In genomic region chr10:3394193-3394592, GRCm38 (mm10) we compare ENCODE assay signal across 10 mouse cellular contexts. TPM values are rescaled to one million over a fixed set of nuclear protein-coding genes. Genes with fewer than 3 reads are reported as not detected.
DNase-seq lines count a peak whose midpoint lies in the region; ATAC-seq and TF ChIP-seq lines count a peak whose summit lies in the region.
"Had no signal": no experiment of that assay in that cellular context is flagged by ENCODE, and none has a peak within 500 bp of the region (broad histone marks: within the 10 kb centered on the region; RNA-seq: fewer than 3 reads in every experiment).

No protein-coding gene starts in this region.

- WGBS in kidney, embryonic 16.5 days, result 73% methylated on average over 5 of the region's 5 CpGs
- 14% methylated on average over 5 of the region's 5 CpGs for WGBS in heart, embryonic 13.5 days
- WGBS in intestine, postnatal 0 days, result 63% methylated on average over 5 of the region's 5 CpGs

- H3K27me3 ChIP-seq in kidney, embryonic 16.5 days (ENCODE audit: insufficient read depth, low read length), result no peaks in the 10 kb centered on the region
- H3K27me3 ChIP-seq in heart, embryonic 13.5 days (replicated peaks), result no peaks in the 10 kb centered on the region
- H3K27me3 ChIP-seq in intestine, postnatal 0 days (replicated peaks; ENCODE audit: control insufficient read depth, insufficient read depth, low read length), result no peaks in the 10 kb centered on the region
- H3K27me3 ChIP-seq: megakaryocyte, embryonic 14.5 days had no signal

- no peaks in the 10 kb centered on the region for H3K9me3 ChIP-seq in kidney, embryonic 16.5 days (ENCODE audit: low read length)
- no peaks in the 10 kb centered on the region for H3K9me3 ChIP-seq in heart, embryonic 13.5 days
- no peaks in the 10 kb centered on the region for H3K9me3 ChIP-seq in intestine, postnatal 0 days (ENCODE audit: control insufficient read depth)

- no peaks in the 10 kb centered on the region for H3K36me3 ChIP-seq in kidney, embryonic 16.5 days (ENCODE audit: insufficient read depth, low read length)
- H3K36me3 ChIP-seq in heart, embryonic 13.5 days, result no peaks in the 10 kb centered on the region
- H3K36me3 ChIP-seq in intestine, postnatal 0 days (ENCODE audit: control insufficient read depth, insufficient read depth), result no peaks in the 10 kb centered on the region

- no peak overlapping the region for H3K9ac ChIP-seq in kidney, embryonic 16.5 days (replicated peaks; ENCODE audit: low read length)
- H3K9ac ChIP-seq in heart, embryonic 13.5 days, result peak overlapping the region; percentile 26; the same call in 1 of the 2 replicates
- no peak overlapping the region for H3K9ac ChIP-seq in intestine, postnatal 0 days (ENCODE audit: low read depth, low read length)

- peak; percentile 14 for DNase-seq in kidney, postnatal 14 days
- peak; percentile 76 to 87 for DNase-seq in cerebellum, postnatal 10 days
- DNase-seq in lung, postnatal 14 days, result peak; percentile 62
- DNase-seq in spleen, adult 18-20 months, result no peak
- DNase-seq in retina, postnatal 1 day, result no peak

- H3K4me2 ChIP-seq in kidney, embryonic 16.5 days (replicated peaks; ENCODE audit: low read depth, low read length), result no peak overlapping the region
- peak overlapping the region; percentile 45; the same call in 1 of the 2 replicates for H3K4me2 ChIP-seq in heart, embryonic 13.5 days
- H3K4me2 ChIP-seq in intestine, postnatal 0 days (replicated peaks; ENCODE audit: low read depth), result no peak overlapping the region

- no peak for TF ChIP-seq CTCF in intestine, postnatal 0 days (IDR thresholded peaks at IDR 0.05; ENCODE audit: low read depth)

- H3K27ac ChIP-seq in kidney, embryonic 16.5 days (ENCODE audit: low read length), result no peak overlapping the region
- H3K27ac ChIP-seq in heart, embryonic 13.5 days (replicated peaks), result peak overlapping the region; percentile 86
- no peak overlapping the region for H3K27ac ChIP-seq in intestine, postnatal 0 days (ENCODE audit: low read depth, low read length)
- H3K27ac ChIP-seq: kidney, postnatal 0 days had no signal

- no peaks in the 10 kb centered on the region for H3K4me1 ChIP-seq in kidney, embryonic 16.5 days (ENCODE audit: insufficient read depth, low read length)
- H3K4me1 ChIP-seq in heart, embryonic 13.5 days, result peaks cover 83% of the 10 kb centered on the region
- H3K4me1 ChIP-seq in intestine, postnatal 0 days (replicated peaks; ENCODE audit: control insufficient read depth, insufficient read depth, low read length), result no peaks in the 10 kb centered on the region
- H3K4me1 ChIP-seq: megakaryocyte, embryonic 14.5 days had no signal

- ATAC-seq in kidney, embryonic 16.5 days (ENCODE audit: low FRiP score, low TSS enrichment), result no peak
- no peak for ATAC-seq in heart, embryonic 13.5 days (ENCODE audit: extremely low read depth, insufficient number of reproducible peaks, low FRiP score, low TSS enrichment)
- ATAC-seq in intestine, postnatal 0 days, result no peak

- H3K4me3 ChIP-seq in kidney, embryonic 16.5 days (ENCODE audit: low read length), result no peak overlapping the region
- no peak overlapping the region for H3K4me3 ChIP-seq in heart, embryonic 13.5 days
- H3K4me3 ChIP-seq in intestine, postnatal 0 days (ENCODE audit: low read depth, low read length), result no peak overlapping the region
- H3K4me3 ChIP-seq: megakaryocyte, embryonic 14.5 days had no signal

RNA-seq across cellular contexts. Expression of gene Ppp1r14c, which starts 28.3 kb away (rescaled TPM):
- 6.2 and 8.0 TPM in 2 replicates for polyA plus RNA-seq in kidney, embryonic 16.5 days (2015; fragmentation: Nextera tagmentation; extraction: Ambion mirVana)
- polyA plus RNA-seq in heart, embryonic 13.5 days (2015; fragmentation: Nextera tagmentation; extraction: Ambion mirVana), result 189 and 199 TPM in 2 replicates
- polyA plus RNA-seq in intestine, postnatal 0 days (2015; fragmentation: Nextera tagmentation; extraction: Ambion mirVana), result 1.4 and 2.3 TPM in 2 replicates

Comparison
In these comparisons a context has a peak if more than half of its experiments do, and no peak if none do; other contexts are left out.
1. DNase-seq: peak in kidney, postnatal 14 days (single experiment), cerebellum, postnatal 10 days (2 of 2) and lung, postnatal 14 days (single experiment); none in spleen, adult 18-20 months (0 of 2) and retina, postnatal 1 day (single experiment).
2. RNA of gene Ppp1r14c, which starts 28.3 kb away (polyA plus RNA-seq): 189 to 199 TPM in heart, embryonic 13.5 days; 6.2 to 8.0 TPM in kidney, embryonic 16.5 days and 1.4 to 2.3 TPM in intestine, postnatal 0 days; every median in the first group is over 10 times any median in the second.